Comparison of ENCODE assay signal across 10 mouse cellular contexts in the genomic region with DNA sequence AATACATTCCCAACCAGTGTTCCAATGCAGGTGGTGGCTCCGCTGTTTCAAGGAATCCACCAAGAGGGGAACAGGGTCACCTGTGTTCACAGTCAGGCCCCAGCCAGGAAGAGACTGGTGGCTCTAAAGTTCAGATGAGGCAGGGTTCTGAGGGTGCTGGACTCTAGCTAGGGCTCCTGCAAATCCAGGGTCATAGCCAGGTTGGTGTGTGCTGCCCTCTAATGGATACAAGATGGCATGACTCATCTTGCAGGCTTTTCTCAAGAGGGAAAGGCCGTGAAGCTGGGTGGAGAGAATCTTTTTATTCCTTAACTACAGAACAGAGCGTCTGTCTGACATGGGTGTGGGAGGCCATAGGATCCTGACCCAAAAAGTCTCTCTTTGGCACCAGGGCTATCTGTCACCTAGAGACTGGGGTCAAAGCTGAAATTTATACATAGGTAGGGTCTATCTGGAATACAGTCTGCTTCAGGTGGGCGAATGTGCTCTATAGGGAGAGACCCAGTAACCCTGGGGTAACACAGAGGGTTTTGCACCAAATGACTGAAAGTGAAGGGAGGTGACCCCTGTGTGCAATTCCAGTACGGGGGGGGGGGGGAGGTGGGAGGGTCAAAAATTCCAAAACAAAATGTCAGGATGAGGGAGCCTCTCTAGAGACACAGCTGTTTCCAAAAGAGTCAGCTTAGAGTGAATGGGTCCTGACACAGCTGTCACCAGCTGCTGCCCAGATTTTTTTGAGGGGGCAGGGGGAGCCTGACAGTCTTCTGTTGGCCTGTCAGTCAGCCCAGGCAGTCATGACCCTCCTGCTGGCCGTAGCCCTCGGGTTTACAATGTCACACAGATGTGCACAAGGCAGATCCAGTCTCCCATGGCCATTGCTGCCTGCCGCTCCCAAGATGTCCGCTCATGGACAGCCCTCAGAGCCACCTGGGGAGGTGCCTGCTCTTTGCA. TPM values are rescaled to one million over a fixed set of nuclear protein-coding genes. Genes with fewer than 3 reads are reported as not detected.
DNase-seq lines count a peak whose midpoint lies in the region.
"Had no signal": no experiment of that assay in that cellular context is flagged by ENCODE, and none has a peak within 500 bp of the region (broad histone marks: within the 10 kb centered on the region; RNA-seq: fewer than 3 reads in every experiment).

No protein-coding gene starts in this region.

- peak; percentile 35 for DNase-seq in adrenal gland, adult 2 months
- no peak for DNase-seq in adrenal gland, adult 8-10 months
- peak; percentile 7 to 10 for DNase-seq in right cerebral cortex, adult 2 months (ENCODE audit: low spot score in 2 of 2)
- no peak for DNase-seq in right cerebral cortex, postnatal 36 days (ENCODE audit: low spot score in 2 of 2)
- peak; percentile 32 for DNase-seq in embryo, embryonic 9.5 days (ENCODE audit: extremely low spot score)
- DNase-seq in kidney, adult 11 months: peak; percentile 5
- DNase-seq in lung, postnatal 25 days (ENCODE audit: low spot score): peak; percentile 14
- DNase-seq in urinary bladder, postnatal 25 days (ENCODE audit: low spot score): peak; percentile 19

RNA-seq across cellular contexts. Expression of a gene that starts 44.2 kb away (rescaled TPM):
- total RNA-seq in adrenal gland, adult 2 months (2021): not detected
- not detected in 2 replicates for polyA plus RNA-seq in adrenal gland, adult 2 months (2012; rRNA removed)
- total RNA-seq in adrenal gland, adult 8-10 months (2022): not detected
- polyA plus RNA-seq: hindbrain, embryonic 15.5 days; stomach, embryonic 15.5 days had no signal

Comparison
In these comparisons a context has a peak if more than half of its experiments do, and no peak if none do; other contexts are left out.
1. DNase-seq: peak in adrenal gland, adult 2 months (single experiment), right cerebral cortex, adult 2 months (2 of 2), embryo, embryonic 9.5 days (single experiment), kidney, adult 11 months (single experiment), lung, postnatal 25 days (single experiment) and urinary bladder, postnatal 25 days (single experiment); none in adrenal gland, adult 8-10 months (single experiment) and right cerebral cortex, postnatal 36 days (0 of 2).